Mouse (Mus musculus) lung, adult 2 months (tissue): ENCODE data around the gene Zswim1.

Source experiments
- CTCF ChIP-seq: fragments of 200-500 bp; IDR thresholded peaks from 2 replicates; pipeline ENCODE4 v1.5.1; 2011; ENCODE audit warnings: mild to moderate bottlenecking, low read length, control low read depth; ENCODE audit not compliant: insufficient read depth
- POLR2A ChIP-seq: fragments of 200-500 bp; IDR thresholded peaks from 2 replicates; pipeline ENCODE4 v1.6.1; 2011; ENCODE audit warnings: low read depth, mild to moderate bottlenecking, control low read depth, low read length, borderline replicate concordance; ENCODE audit errors: extremely low read depth

- TF ChIP-seq POLR2A (no peak), CTCF (no peak)
Observed at GRCm38 (mm10) chr2:164776801-164777200, 45.7 kb upstream of the Zswim1 start.
